Mouse (Mus musculus) stomach, postnatal 0 days (tissue): ENCODE data around the gene P4ha3.

Source experiments
- CTCF ChIP-seq: IDR thresholded peaks from 2 replicates; pipeline ENCODE4 v1.5.1; 2016; ENCODE audit warnings: antibody characterized with exemption, low read depth, mild to moderate bottlenecking, moderate library complexity
- EP300 ChIP-seq: optimal IDR thresholded peaks from 2 replicates; pipeline ENCODE3; 2016; ENCODE audit warnings: antibody characterized with exemption

- TF ChIP-seq CTCF = no peak
- TF ChIP-seq EP300 = no peak
Measured at GRCm38 (mm10) chr7:100288622-100289021, 3.3 kb downstream of the P4ha3 start.
